Mouse (Mus musculus) liver, embryonic 14.5 days (tissue): ENCODE data around the gene Ubr2. TPM values are rescaled to one million over a fixed set of nuclear protein-coding genes. Genes with fewer than 3 reads are reported as not detected.

ENCODE experiments used
- ATAC-seq: fragments of 200-750 bp; cut with Nextera tagmentation; 2 replicates; pipeline ENCODE4 v1.8.0; 2017; ENCODE audit warnings: moderate number of reproducible peaks, mild to moderate bottlenecking, moderate library complexity; ENCODE audit not compliant: insufficient read depth
- DNase-seq, 3 experiments: peaks; one replicate each; pipeline ENCODE4 v3.0.0-alpha.2; 2012 to 2013; ENCODE audit warnings: low read depth in 3 of 3, low spot score in 3 of 3
- H3K27ac ChIP-seq: fragments of 300-500 bp; sonication (generic); 2 replicates; pipeline ENCODE4 v1.5.1; 2014; ENCODE audit warnings: moderate library complexity, mild to moderate bottlenecking, control low read depth, inconsistent platforms
- H3K27me3 ChIP-seq: fragments of 300-500 bp; sonication (generic); 2 replicates; pipeline ENCODE4 v1.6.1; 2014; ENCODE audit warnings: mild to moderate bottlenecking, low read length, moderate library complexity; ENCODE audit not compliant: control insufficient read depth, insufficient read depth
- H3K36me3 ChIP-seq: fragments of 300-500 bp; sonication (generic); replicated peaks from 2 replicates; pipeline ENCODE4 v1.6.1; 2014; ENCODE audit warnings: low read depth; ENCODE audit not compliant: control insufficient read depth, insufficient read depth
- H3K4me1 ChIP-seq, 2 experiments: fragments of 200-500 bp in 1 of 2; fragments of 300-500 bp in 1 of 2; sonication (generic) in 1 of 2; replicated peaks; 2 replicates each; pipeline ENCODE4 v1.6.1; 2012 to 2014; ENCODE audit warnings: antibody characterized with exemption in 1 of 2, inconsistent platforms in 1 of 2, low read length in 1 of 2; ENCODE audit not compliant: control insufficient read depth in 2 of 2, insufficient read depth in 2 of 2
- H3K4me2 ChIP-seq: fragments of 300-500 bp; sonication (generic); 2 replicates; pipeline ENCODE4 v1.6.1; 2014; ENCODE audit warnings: low read depth, mild to moderate bottlenecking, control low read depth, moderate library complexity
- H3K4me3 ChIP-seq, 2 experiments: fragments of 200-500 bp in 1 of 2; fragments of 300-500 bp in 1 of 2; sonication (generic) in 1 of 2; 2 replicates each; pipeline ENCODE4 v1.5.1; 2012 to 2014; ENCODE audit warnings: low read depth in 2 of 2, low read length in 2 of 2, mild to moderate bottlenecking in 2 of 2, control low read depth in 1 of 2, inconsistent platforms in 1 of 2, moderate library complexity in 1 of 2; ENCODE audit not compliant: insufficient read depth in 1 of 2
- H3K9ac ChIP-seq: fragments of 300-500 bp; sonication (generic); replicated peaks from 2 replicates; pipeline ENCODE4 v1.6.1; 2014; ENCODE audit warnings: mild to moderate bottlenecking, control low read depth, moderate library complexity
- H3K9me3 ChIP-seq: fragments of 300-500 bp; sonication (generic); 2 replicates; pipeline ENCODE4 v1.6.1; 2016; ENCODE audit warnings: low read length, mixed read lengths; ENCODE audit not compliant: control insufficient read depth
- CTCF ChIP-seq: IDR thresholded peaks from 2 replicates; pipeline ENCODE4 v1.5.1; 2016; ENCODE audit warnings: antibody characterized with exemption, low read depth, control low read depth
- EP300 ChIP-seq: IDR thresholded peaks from 2 replicates; pipeline ENCODE4 v1.6.1; 2016; ENCODE audit warnings: antibody characterized with exemption, low read depth
- WGBS: fragments of 180-500 bp; shearing (Covaris S2); extraction: QIAGEN DNeasy Blood & Tissue Kit; methylation state at CpG from one replicate; pipeline ENCODE4 v1.1.7; 2014; ENCODE audit not compliant: insufficient replicate concordance; 5-methylcytosine and 5-hydroxymethylcytosine counted together
- polyA plus RNA-seq, 2 experiments: library from polyadenylated mRNA; depleted of rRNA in 1 of 2; stranded (reverse) in 1 of 2; unstranded in 1 of 2; fragments of >200 nt; fragmentation: Nextera tagmentation in 1 of 2; extraction: Ambion mirVana in 1 of 2; gene quantifications; 2 replicates each; pipeline versions ENCODE4 v1.2.1 to v1.2.3; 2012 to 2014

Ubr2 gene
- polyA plus RNA-seq, 2 experiments: 7.3 to 9.7 TPM

GRCm38 (mm10) chr17:46926941-46927340, 83.4 kb downstream of the Ubr2 start:
- Histone ChIP-seq H3K4me3 (no peak overlapping the region), H3K36me3 (peaks cover 3% of the 10 kb centered on the region), H3K27me3 (no peaks in the 10 kb centered on the region), H3K4me1 (peaks cover 6 to 7% of the 10 kb centered on the region in 2 experiments; a peak in 2 of 4 replicates), H3K9me3 (no peaks in the 10 kb centered on the region), H3K4me2 (no peak overlapping the region), H3K9ac (no peak overlapping the region), H3K27ac (no peak overlapping the region)
- DNase-seq (no peak), ATAC-seq (no peak)
- no peak for TF ChIP-seq EP300
- WGBS: 52% methylated on average over 3 of the region's 3 CpGs

- Histone ChIP-seq H3K9ac (no peak overlapping the region), H3K4me3 (no peak overlapping the region), H3K4me2 (no peak overlapping the region), H3K27ac (no peak overlapping the region), H3K9me3 (no peaks in the 10 kb centered on the region), H3K36me3 (no peaks in the 10 kb centered on the region; the same call in 1 of the 2 replicates), H3K27me3 (no peaks in the 10 kb centered on the region), H3K4me1 (peaks cover 6 to 7% of the 10 kb centered on the region in 2 experiments; a peak in 2 of 4 replicates)
- ATAC-seq (no peak), DNase-seq (no peak)
- WGBS: 59% methylated on average over 6 of the region's 6 CpGs
- TF ChIP-seq EP300 (no peak), CTCF (no peak)
Observed at GRCm38 (mm10) chr17:46926192-46926591, 84.2 kb downstream of the Ubr2 start.

- 59% methylated on average over 6 of the region's 6 CpGs for WGBS
- Histone ChIP-seq H3K27ac (no peak overlapping the region), H3K4me1 (no peaks in the 10 kb centered on the region), H3K9me3 (no peaks in the 10 kb centered on the region), H3K36me3 (no peaks in the 10 kb centered on the region), H3K4me3 (no peak overlapping the region), H3K9ac (no peak overlapping the region), H3K27me3 (no peaks in the 10 kb centered on the region), H3K4me2 (no peak overlapping the region)
- ATAC-seq (no peak), DNase-seq (no peak)
- no peak for TF ChIP-seq EP300
- no peak for TF ChIP-seq CTCF
Observed at GRCm38 (mm10) chr17:46920855-46921254, 89.5 kb downstream of the Ubr2 start.

- no peak for DNase-seq
- WGBS: 23% methylated on average over 4 of the region's 4 CpGs
Observed at GRCm38 (mm10) chr17:46918951-46919350, 91.4 kb downstream of the Ubr2 start.

GRCm38 (mm10) chr17:46915129-46915528, 95.2 kb downstream of the Ubr2 start:
- H3K4me1 ChIP-seq: no peaks in the 10 kb centered on the region
- H3K27ac ChIP-seq: no peak overlapping the region
- H3K4me2 ChIP-seq: no peak overlapping the region
- no peaks in the 10 kb centered on the region for H3K36me3 ChIP-seq
- no peak overlapping the region for H3K4me3 ChIP-seq
- no peak for ATAC-seq
- no peak overlapping the region for H3K9ac ChIP-seq
- no peaks in the 10 kb centered on the region for H3K27me3 ChIP-seq
- TF ChIP-seq CTCF: no peak
- no peaks in the 10 kb centered on the region for H3K9me3 ChIP-seq
- WGBS: 52% methylated on average over 3 of the region's 3 CpGs
- no peak for DNase-seq

More at GRCm38 (mm10) chr17:46918951-46919350, 91.4 kb downstream of the Ubr2 start:
- H3K4me2 ChIP-seq: no peak overlapping the region
- no peak overlapping the region for H3K4me3 ChIP-seq
- H3K36me3 ChIP-seq: no peaks in the 10 kb centered on the region
- no peak overlapping the region for H3K9ac ChIP-seq
- no peak overlapping the region for H3K27ac ChIP-seq
- no peak for ATAC-seq
- TF ChIP-seq EP300 (no peak), CTCF (no peak)
- no peaks in the 10 kb centered on the region for H3K27me3 ChIP-seq
- H3K9me3 ChIP-seq: no peaks in the 10 kb centered on the region
- H3K4me1 ChIP-seq: no peaks in the 10 kb centered on the region

GRCm38 (mm10) chr17:46912331-46912730, 98.0 kb downstream of the Ubr2 start:
- Histone ChIP-seq H3K9ac (no peak overlapping the region), H3K27me3 (no peaks in the 10 kb centered on the region), H3K27ac (no peak overlapping the region), H3K4me2 (no peak overlapping the region), H3K36me3 (no peaks in the 10 kb centered on the region), H3K4me1 (no peaks in the 10 kb centered on the region), H3K4me3 (no peak overlapping the region), H3K9me3 (no peaks in the 10 kb centered on the region)
- TF ChIP-seq EP300: no peak
- TF ChIP-seq CTCF: no peak
- 33% methylated on average over 6 of the region's 6 CpGs for WGBS
- DNase-seq: no peak
- ATAC-seq: no peak
